Mouse (Mus musculus): Measurements from ENCODE around the gene Hoxc8.

The Hoxc8 gene

DNA sequence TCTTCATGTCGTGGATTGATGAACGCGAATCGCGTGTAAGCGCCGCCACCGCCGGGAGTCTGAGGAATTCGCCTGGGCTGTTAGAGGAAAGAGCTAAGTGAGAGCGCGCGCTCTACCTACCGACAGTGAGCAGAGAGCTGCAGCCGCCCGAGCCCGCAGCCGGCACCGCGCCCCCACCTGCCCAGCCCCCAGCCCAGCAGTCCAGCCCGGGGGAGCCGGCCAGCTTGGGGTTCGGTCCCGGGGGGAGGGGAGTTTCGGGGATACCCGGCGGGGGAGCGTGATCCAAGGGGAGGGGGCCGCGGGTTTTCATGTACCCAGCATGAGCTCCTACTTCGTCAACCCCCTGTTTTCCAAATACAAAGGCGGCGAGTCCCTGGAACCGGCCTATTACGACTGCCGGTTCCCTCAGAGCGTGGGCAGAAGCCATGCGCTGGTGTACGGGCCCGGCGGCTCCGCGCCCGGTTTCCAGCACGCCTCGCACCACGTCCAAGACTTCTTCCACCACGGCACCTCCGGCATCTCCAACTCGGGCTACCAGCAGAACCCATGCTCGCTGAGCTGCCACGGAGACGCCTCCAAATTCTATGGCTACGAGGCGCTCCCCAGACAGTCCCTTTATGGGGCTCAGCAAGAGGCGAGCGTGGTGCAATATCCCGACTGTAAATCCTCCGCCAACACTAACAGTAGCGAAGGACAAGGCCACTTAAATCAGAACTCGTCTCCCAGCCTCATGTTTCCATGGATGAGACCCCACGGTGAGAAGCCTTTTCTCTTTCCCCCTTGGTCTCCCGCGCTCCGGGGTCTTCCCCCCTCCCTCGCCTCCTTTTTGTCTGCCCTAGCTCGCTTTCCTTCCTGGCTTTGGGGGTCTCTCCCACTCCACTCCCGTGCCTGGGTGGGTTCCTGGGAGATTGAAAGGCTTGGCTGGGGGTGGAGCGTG is at the start of gene Hoxc8:
Hoxc8 (plus strand) TSS at position 147 of the 937 bp plus-strand sequence.
- no peak for DNase-seq (ENCODE audit: low read depth)

DNA sequence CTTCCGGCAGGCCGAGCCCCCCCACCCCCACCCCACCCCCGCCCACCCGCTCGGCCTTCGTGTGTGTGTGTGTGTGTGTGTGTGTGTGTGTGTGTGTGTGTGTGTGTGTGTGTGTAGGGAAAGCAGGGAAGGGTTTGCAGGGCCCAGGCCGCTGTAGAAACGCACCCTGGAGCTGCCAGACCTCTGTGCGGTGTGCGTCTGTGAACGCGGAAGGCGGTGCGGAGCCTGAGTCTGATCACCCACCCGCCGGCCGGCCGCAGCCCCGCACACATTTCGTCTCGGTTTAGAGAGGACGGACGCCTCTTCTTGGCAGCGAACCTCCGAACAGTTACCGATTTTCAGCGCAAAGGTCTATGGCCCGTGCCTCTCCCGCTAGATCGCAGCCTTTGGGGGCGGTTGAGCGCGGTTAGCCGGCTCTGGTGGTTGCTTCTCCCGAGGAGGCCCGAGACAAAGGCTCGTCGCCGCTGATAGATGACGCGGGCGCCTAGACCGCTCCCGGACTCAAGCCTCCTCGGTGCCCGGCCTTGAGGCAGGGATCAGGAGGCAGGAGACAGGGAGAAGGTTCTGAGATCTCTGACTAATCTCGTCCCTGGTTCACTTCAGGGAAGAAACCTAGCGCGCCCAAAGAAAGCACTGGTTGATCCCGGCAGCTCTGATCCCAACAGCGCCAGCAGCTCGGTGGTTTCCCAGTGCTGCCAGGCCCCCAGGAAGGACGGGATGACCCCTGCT is 47.5 kb upstream of the Hoxc8 start:
- DNase-seq (ENCODE audit: low read depth): no peak

DNA sequence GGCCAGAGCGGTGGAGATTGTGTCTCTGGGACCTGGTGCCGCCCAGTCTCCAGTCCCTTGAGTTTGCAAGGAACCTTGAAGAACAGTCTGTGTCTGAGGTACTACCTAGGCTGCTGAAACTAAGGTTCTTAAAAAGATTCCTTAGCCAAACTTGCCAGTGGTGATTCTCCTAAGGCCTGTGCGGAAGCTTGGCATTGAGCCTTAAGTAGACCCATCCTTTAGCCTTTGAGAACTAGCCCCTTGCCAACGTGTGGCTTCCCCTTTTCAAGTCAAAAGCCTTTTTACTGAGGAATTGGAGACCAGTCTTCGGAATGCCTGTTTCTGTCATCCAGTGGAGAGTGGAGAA is 47.0 kb upstream of the Hoxc8 start:
- no peak for DNase-seq (ENCODE audit: low read depth)

DNA sequence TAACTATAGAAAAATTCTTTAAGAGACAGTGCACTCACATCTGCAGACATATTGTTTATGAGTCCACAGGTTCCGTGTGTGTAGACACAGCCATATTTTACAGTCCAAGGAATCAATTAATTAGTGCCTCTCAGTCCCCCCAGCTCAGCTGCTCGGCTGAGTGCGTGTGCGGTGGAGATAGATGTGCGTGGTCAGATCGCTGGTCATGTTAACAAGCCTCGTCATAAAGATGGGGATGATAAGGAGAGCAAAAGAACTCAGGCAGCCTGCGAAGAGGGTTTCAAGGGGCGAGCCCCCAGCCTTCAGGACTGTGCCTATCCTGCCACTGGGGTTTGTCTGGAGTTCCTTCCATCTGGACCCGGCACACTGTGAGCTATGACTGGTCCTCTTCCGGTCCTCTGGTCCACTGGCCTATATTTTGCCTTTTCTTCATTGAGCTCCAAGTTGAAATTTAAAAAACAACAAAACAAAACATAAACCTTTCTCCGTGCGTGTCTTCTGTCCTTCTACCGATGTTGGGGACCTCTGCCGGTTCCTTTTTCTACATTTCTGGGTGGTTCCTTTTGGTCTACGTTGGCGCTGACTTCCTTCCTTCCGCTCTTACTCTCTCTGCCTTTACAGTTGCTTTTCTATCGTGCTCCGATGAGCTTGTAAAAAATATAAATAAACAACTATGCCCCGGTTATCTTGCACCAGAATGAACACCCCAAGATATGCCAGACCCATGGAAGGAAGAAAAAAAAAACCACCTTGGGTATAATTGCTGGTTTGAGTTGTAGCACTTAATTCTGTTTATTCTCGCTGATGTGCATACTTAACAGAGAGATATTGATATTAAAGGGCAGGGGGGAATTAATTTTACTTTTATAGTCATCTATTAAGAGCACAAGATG is 45.0 kb upstream of the Hoxc8 start:
- no peak for DNase-seq (ENCODE audit: low read depth)

DNA sequence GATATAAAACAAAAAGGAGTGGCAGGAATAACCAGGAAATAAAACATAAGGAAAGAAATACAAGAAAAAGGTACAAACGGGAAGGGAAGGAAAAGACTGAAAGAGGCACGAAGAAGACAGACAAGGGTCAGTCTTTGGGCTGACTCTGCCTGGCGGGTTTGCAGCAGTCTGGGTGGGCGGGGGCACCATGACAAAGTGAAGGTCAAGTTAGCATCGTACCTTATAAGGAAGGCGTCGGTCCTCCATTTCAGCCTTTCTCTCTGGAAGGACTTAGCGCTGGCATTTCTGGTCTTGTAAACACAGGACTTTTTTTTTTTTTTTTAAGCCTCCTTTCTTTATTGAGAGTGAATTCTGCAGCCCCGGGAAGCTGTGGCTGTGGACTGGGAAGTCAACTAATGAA is 43.1 kb upstream of the Hoxc8 start:
- DNase-seq (ENCODE audit: low read depth): no peak

DNA sequence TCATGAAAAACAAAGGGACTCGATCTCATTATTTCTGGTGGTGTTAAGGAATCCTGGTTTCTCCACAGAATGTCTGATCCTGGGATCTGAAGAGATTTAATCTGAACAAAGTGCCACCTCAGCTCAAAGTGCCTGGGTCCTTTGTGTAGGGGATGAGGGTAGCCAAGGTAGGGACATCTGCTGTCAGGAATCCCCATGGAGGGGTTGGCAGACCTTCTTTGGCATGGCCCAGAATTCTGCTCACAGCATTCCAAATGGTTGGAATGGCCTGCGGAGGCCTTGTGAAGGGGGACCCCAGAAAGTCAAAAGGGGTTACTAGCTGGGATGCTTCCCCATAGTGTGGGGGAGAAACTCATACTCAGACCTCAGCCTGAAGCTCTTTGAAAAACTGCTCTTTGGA is 41.6 kb upstream of the Hoxc8 start:
- no peak for DNase-seq (ENCODE audit: low read depth)

DNA sequence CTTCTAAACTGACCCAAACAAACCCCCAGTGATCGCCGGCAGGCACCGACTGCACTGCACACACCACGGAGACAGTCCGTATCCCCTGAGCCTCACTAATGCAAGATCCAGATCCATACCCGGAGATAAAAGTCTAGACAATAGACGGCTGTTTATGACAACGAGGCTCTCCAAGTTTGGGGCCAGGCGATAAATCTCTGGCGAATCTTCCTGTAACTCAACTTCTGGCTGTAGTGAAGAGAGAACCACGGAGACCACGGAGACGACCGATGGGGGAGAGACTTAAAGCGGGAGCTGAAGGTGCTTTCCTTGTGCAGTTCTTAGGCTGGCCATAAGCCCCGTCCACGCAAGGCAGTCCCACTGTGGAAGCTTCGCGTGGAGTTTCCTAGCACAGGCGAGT is 40.7 kb upstream of the Hoxc8 start:
- no peak for DNase-seq (ENCODE audit: low read depth)

DNA sequence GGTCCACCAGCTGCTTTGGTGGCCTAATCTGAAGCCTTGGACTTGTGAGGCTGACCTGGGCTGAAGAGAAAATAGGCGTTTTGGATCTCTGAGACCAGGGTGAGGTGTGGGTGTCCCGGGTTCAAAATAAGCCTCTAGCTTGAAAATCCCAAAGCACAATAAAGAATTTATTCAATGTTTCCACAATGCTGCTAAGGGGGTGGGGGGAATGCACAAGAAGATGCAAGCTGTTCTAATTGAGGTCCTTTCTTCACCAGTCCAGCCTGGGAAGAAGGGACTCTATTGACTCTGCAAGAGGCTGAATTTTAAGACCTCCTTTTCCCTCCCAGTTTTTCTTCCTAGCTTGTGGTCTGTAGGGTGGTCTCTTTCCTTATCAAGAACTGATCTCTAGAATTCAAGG is 39.5 kb upstream of the Hoxc8 start:
- no peak for DNase-seq (ENCODE audit: low read depth)

DNA sequence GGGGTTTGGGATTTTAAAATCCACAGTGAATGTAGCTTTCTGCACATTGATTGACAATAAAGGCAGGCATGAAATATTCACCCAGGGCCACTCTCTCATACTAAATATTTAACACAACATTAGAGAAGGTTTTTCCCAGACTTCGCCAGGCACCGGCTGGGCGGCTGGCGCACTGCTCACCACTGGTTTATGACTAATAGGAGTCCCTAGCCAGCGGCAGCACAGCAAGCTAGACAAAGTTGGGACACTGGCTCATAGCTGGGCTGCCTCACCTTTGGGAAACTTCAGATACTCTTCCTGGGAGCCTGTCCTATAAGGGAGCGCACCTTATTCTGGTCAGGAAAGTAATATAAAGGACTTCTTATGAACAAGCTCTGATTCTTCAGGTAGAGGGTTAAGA is 36.8 kb upstream of the Hoxc8 start:
- no peak for DNase-seq (ENCODE audit: low read depth)

DNA sequence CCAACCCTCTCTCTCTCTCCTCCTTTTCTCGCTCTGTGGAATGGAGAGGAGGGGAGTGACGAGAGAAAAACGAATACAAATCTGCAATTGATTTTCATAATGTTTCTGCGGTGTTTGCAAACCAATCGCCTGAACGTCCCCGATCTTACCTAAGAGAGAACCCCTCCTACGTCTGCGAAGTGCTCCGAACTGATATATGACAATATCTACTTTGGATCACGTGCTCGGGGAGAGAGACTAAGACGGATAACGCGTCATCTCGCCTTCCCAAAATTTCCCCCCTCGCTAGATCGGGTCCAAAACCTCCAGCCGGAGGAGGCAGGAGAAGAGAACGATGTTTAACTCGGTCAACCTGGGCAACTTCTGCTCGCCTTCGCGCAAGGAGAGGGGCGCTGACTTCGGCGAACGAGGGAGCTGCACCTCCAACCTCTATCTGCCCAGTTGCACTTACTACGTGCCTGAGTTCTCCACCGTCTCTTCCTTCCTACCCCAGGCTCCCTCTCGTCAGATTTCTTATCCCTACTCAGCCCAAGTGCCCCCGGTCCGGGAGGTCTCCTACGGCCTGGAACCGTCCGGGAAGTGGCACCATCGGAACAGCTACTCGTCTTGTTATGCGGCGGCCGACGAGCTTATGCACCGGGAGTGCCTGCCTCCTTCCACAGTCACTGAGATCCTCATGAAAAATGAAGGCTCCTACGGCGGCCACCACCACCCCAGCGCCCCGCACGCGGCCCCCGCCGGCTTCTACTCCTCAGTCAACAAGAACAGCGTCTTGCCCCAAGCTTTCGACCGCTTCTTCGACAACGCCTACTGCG is 36.0 kb upstream of the Hoxc8 start, which contains the start of gene Hoxc11:
Hoxc11 (plus strand) TSS at position 236 of the 815 bp plus-strand sequence.
- no peak for DNase-seq (ENCODE audit: low read depth)

DNA sequence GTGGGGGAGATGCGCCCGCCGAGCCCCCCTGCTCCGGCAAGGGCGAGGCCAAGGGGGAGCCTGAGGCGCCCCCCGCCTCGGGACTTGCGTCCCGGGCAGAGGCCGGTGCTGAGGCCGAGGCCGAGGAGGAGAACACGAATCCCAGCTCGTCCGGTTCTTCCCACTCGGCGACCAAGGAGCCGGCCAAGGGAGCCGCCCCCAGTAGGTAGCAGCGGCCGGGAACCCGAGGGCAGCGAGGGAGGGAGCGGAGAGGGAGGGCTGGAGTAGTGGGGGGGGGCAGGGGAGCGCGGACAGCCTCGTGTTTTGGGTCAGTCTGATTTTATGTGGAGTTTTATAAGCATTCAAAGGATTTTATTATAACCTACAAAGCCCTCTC is 35.4 kb upstream of the Hoxc8 start:
- DNase-seq (ENCODE audit: low read depth): no peak

DNA sequence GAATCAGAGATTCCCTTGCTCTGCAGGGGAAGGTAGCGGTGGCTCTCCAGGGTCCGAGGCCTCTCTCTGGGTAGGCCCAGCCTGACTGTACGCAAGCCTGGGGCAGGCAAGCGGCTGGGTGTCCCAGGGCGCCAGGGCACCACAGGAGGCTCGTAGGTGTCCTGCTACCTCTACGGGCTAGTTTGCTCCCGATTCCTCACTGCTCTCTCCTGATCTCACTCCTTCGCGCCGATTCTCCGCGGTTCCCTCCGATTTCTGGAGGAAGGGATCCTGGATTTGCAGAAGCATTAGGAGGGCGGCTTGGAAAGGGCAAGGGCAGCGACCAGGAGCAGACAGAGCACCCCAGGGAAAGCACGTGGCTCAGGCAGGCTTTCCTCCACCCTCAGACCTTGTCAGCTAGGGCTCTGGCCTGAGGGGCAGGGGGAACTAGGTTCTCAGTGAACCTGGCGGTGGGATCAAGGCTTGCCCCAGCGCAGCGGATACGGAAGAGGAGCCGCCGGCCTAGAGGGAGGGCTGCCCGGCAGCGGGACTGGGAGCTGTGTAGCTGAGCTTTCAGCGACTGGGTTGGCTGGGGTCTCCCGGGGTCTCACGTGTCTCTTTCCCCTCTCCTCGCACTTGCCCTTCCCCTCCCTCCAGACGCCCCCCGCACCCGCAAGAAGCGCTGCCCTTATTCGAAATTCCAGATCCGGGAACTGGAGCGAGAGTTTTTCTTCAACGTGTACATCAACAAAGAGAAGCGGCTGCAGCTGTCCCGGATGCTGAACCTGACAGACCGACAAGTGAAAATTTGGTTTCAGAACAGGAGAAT is 34.4 kb upstream of the Hoxc8 start:
- DNase-seq (ENCODE audit: low read depth): no peak

DNA sequence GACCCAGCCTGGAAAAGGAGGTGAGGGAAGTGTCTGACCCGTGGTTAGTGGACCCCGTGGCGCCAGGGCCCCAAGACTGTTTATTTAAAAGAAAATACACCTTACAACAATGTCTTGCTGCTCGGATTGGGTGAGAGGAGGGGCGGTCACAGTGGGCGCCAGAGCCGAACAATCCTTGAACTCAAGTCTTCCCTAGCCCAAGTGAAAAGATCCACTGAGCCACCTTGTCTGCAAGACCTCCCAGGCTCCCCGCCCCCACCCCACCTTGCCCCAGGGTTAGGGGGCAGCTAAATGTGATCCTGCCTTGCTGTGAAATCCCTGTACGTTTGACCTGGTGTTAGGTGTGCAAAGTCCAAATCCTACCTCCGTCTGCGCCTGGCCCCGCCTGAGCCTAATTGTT is 33.5 kb upstream of the Hoxc8 start:
- DNase-seq (ENCODE audit: low read depth): no peak

DNA sequence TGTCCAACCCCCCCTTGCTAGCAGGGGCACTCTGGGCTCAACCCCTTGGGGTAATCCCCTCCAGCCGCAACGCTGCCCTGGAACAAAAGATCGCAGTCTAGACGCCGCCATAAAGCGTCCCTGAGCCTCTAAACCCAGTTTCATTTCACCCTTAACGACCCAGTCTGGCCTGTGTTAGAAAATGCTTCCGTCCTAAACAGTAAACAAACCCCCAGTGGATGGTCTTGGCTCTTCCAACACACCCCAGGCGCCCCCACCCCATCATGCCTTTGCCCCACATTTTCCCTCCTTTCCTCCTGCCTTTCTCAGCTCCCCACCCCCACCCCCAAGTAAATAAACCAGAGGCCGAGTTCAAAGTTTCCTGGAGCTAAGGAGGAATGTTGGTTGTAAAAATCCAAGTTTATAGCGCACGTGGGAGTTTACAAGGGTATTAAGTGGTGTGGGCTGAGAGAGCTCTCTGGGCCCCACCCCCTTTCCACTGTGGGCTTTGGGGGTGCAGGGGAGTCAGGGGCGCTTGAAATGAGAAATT is 30.7 kb upstream of the Hoxc8 start:
- no peak for DNase-seq (ENCODE audit: low read depth)

DNA sequence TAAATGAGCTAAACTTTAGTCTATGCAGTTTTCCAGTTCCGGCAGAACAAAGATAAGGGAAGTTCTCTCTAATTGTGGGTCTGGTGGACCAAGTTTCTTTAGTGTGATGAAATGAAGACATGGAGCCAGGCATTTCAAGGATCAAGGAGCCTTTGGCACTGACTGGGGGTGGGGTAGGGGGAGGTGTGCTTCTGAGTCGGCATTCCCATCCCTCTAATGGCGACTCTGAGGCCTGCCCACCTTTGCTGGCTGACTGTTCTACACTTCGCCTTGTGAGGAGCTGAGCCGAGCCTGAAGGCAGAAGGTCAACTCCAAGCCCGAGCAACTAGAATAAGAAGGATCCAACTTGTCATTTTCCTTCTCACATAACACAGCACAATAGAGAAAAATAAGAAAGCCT is 28.7 kb upstream of the Hoxc8 start:
- DNase-seq (ENCODE audit: low read depth): no peak

DNA sequence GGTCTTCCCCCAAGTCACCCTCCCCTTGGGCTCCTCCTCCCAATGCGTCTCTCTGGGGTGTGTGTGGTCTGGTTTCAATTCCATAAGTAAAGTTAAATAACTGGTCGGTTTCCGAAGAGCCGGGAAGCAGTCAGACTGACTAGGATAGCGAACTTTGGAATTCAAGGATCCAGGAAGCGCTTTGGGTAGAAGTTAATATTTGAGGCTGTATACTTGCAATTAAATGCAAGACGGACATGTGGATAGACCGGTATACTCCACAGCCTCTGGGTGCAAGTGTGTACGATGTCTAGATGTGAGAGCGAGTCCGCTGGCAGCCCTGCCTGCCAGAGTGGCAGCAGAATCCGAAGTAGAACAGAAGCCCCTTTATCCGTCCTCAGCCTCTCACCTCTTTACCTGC is 27.9 kb upstream of the Hoxc8 start:
- no peak for DNase-seq (ENCODE audit: low read depth)

DNA sequence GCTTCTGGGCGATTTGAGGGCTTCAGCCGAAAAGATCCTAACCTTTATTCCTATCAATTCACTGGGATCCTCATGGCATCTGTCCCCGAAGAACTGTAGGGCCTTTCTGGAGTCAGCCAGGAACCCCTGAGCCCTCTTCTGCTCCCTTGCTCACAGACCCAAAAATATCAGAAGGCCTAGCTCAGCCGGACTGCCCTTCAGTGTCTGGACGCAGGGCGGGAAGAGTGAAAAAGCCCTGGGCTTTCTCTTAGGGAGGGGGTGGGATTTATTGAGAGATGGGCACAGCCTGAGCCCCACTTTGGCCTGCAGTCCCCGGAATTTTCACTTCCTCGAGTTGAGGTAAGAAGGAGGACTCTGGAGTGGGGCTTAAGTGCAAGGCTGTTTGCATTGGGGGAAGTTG is 27.1 kb upstream of the Hoxc8 start:
- DNase-seq (ENCODE audit: low read depth): no peak

DNA sequence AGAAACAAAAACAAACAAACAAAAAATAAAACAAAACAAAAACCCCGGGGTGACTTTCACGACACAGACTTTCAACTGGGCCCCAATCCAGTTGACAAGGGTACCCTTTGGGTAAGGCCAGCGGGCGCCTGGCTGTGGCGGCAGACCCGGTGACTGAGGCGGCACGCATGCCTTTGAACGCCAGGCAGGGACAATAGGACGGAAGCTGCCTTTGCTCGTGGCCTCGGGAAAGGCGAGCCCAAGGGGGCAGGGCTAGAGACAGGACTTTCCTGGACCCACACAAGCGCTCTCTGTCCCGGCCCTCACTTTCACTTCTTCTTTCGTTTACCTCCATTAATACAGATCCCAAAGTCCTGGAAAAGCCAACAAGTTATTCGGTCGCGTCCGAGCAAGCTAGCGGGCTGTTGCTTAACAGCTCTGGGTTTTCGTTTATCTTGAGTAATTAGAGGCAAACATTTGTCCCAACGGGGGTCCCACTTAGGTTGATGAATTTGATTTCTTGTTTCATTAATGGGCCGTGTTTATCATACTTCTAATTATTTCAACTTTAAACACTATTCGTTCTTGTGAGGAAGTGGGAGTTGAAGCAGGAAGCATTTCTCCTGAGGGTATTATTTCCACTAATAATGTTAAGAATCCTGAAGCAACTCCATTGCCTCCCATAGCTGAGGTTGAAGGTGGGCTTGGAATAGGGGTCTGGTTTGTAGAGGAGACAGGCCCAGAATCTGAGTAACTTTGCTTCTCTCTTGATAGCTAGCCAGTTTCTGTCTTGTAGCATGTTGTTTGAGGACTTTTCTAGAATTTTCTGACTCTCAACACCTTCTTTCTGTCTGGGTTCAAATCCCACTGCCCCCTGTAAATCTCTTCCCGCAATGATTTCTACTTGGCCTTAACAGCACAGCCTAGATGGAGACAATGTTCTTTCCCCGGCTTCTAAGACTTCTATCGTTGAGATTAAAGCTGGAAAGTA is 26.5 kb upstream of the Hoxc8 start:
- DNase-seq (ENCODE audit: low read depth): no peak
